Mouse (Mus musculus) C2C12 (cell line): ENCODE measurements around the gene Xpot.

Experiments
- CEBPB ChIP-seq: IDR thresholded peaks from one replicate; pipeline ENCODE4 v1.6.1; 2011; ENCODE audit warnings: low read depth, mild to moderate bottlenecking, control low read depth, moderate library complexity
- CTCF ChIP-seq: IDR thresholded peaks from one replicate; pipeline ENCODE4 v1.5.1; 2011; ENCODE audit not compliant: control insufficient read depth, insufficient read depth, insufficient read length
- FOSL1 ChIP-seq: IDR thresholded peaks from one replicate; pipeline ENCODE4 v1.8.0; 2011; ENCODE audit warnings: mild to moderate bottlenecking, low read length; ENCODE audit not compliant: poor library complexity, insufficient read depth, severe bottlenecking
- MAX ChIP-seq: IDR thresholded peaks from one replicate; pipeline ENCODE4 v1.6.1; 2011; ENCODE audit warnings: mild to moderate bottlenecking, control low read depth
- MYOG ChIP-seq: IDR thresholded peaks from one replicate; pipeline ENCODE4 v1.6.1; 2011; ENCODE audit not compliant: control insufficient read depth, insufficient read length; ENCODE audit errors: extremely low read depth
- USF1 ChIP-seq: IDR thresholded peaks from one replicate; pipeline ENCODE4 v1.6.1; 2011; ENCODE audit warnings: low read depth, mild to moderate bottlenecking, control low read depth, moderate library complexity

GRCm38 (mm10) chr10:121542156-121542555 is 84.0 kb downstream of the Xpot start:
- TF ChIP-seq CTCF (no peak), MAX (no peak), MYOG (no peak), CEBPB (no peak), FOSL1 (no peak), USF1 (no peak)
